In genomic region chr1:71654221-71654620, GRCm38 (mm10) we compare ENCODE assay signal across 8 mouse cellular contexts. TPM values are rescaled to one million over a fixed set of nuclear protein-coding genes. Genes with fewer than 3 reads are reported as not detected.
DNase-seq lines count a peak whose midpoint lies in the region; ATAC-seq and TF ChIP-seq lines count a peak whose summit lies in the region.

No protein-coding gene starts in this region.

- TF ChIP-seq CTCF in testis, adult 2 months (IDR thresholded peaks at IDR 0.05; ENCODE audit: control insufficient read depth, insufficient read depth, insufficient replicate concordance, low read depth, low read length): no peak

- ATAC-seq in liver, embryonic 12.5 days: no peak
- ATAC-seq in activated CD4-positive, CD25-positive, alpha-beta regulatory T cell, adult 4 months: no peak

- no peaks in the 10 kb centered on the region for H3K9me3 ChIP-seq in liver, embryonic 12.5 days (replicated peaks)

- WGBS in liver, embryonic 12.5 days (ENCODE audit: insufficient replicate concordance): 20% methylated on average over 8 of the region's 8 CpGs

- H3K4me3 ChIP-seq in testis, adult 2 months (ENCODE audit: control insufficient read depth, low read depth, low read length): peak overlapping the region; percentile 84; the same call in 1 of the 2 replicates
- peak overlapping the region; percentile 62 for H3K4me3 ChIP-seq in liver, embryonic 12.5 days

- H3K4me1 ChIP-seq in testis, adult 2 months (ENCODE audit: control insufficient read depth, insufficient read depth, low read length): peaks cover 12% of the 10 kb centered on the region
- peaks cover 12% of the 10 kb centered on the region for H3K4me1 ChIP-seq in liver, embryonic 12.5 days

- no peaks in the 10 kb centered on the region for H3K27me3 ChIP-seq in testis, adult 2 months (ENCODE audit: control insufficient read depth, insufficient read depth, low read length)
- H3K27me3 ChIP-seq in liver, embryonic 12.5 days (replicated peaks): peaks cover 35% of the 10 kb centered on the region

- H3K36me3 ChIP-seq in testis, adult 2 months (ENCODE audit: control insufficient read depth, insufficient read depth, low read length): no peaks in the 10 kb centered on the region
- H3K36me3 ChIP-seq in liver, embryonic 12.5 days: no peaks in the 10 kb centered on the region

- no peak for TF ChIP-seq POLR2A in testis, adult 2 months (IDR thresholded peaks at IDR 0.05; ENCODE audit: control insufficient read depth, low read depth, low read length)

- no peak overlapping the region for H3K27ac ChIP-seq in testis, adult 2 months (ENCODE audit: control insufficient read depth, insufficient read depth, low read depth, low read length)
- H3K27ac ChIP-seq in liver, embryonic 12.5 days: no peak overlapping the region

- peak overlapping the region; percentile 83 for H3K4me2 ChIP-seq in liver, embryonic 12.5 days

- DNase-seq in embryo, embryonic 10 days (ENCODE audit: low spot score): peak; percentile 13
- DNase-seq in embryo, embryonic 11 days: no peak
- no peak for DNase-seq in testis, postnatal 14 days (ENCODE audit: low spot score)
- DNase-seq in thymus, postnatal 4 days: no peak
- DNase-seq in c-Kit-positive CD71-positive TER-119-positive erythroid progenitor cells, embryonic 14.5 days (ENCODE audit: low spot score): no peak

- H3K9ac ChIP-seq in liver, embryonic 12.5 days: 0 out of 2 replicates have a peak overlapping the region, but pooled peaks have one; percentile 61

RNA-seq across cellular contexts. Expression of gene Fn1, which starts 1.2 kb away (rescaled TPM):
- 13.1 and 15.8 TPM in 2 replicates for polyA plus RNA-seq in testis, adult 2 months (2012; rRNA removed)
- polyA plus RNA-seq in liver, embryonic 12.5 days (2016; fragmentation: Nextera tagmentation; extraction: Ambion mirVana): 89.2 and 92.0 TPM in 2 replicates
- under 1 TPM in 1 of 2 experiments, not detected in 1; 0.44 TPM for polyA plus RNA-seq in activated CD4-positive, CD25-positive, alpha-beta regulatory T cell, adult 4 months (2017; shearing (Covaris generic))
